Mouse (Mus musculus): ENCODE data around the gene Dlgap1. TPM values are rescaled to one million over a fixed set of nuclear protein-coding genes. Genes with fewer than 3 reads are reported as not detected.

Dlgap1 gene
- polyA plus RNA-seq, 1 experiment from 2014 or later: 0.03 TPM

DNA sequence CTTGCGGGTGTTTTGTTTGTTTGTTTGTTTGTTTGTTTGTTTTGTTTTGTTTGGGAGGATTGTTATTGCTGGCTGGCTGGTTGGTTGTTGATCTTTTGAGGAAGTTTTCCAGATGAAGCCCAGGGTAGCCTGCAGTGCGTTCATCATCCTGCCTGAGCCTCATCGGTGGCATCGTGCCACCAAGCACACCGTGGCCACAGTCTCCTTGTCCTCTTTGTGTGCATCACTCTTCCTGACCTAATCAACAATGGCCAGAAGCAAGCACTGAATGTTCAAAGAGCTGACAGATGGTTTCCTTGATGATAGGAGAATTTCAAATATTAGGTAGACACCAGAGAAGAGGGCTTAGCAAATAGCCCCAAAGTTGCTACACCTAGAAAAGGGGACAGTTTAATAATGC is 336.1 kb downstream of the Dlgap1 start:
- H3K9ac ChIP-seq: no peak overlapping the region
- H3K4me1 ChIP-seq (replicated peaks): no peaks in the 10 kb centered on the region
- H3K9me3 ChIP-seq (replicated peaks): no peaks in the 10 kb centered on the region
- no peak overlapping the region for H3K27ac ChIP-seq
- DNase-seq: no peak
- no peak overlapping the region for H3K4me2 ChIP-seq
- no peaks in the 10 kb centered on the region for H3K27me3 ChIP-seq
- 71% methylated on average over 5 of the region's 5 CpGs for WGBS (ENCODE audit: insufficient replicate concordance)
- H3K4me3 ChIP-seq (replicated peaks): no peak overlapping the region
- H3K36me3 ChIP-seq: no peaks in the 10 kb centered on the region
- ATAC-seq (ENCODE audit: low read depth): no peak

DNA sequence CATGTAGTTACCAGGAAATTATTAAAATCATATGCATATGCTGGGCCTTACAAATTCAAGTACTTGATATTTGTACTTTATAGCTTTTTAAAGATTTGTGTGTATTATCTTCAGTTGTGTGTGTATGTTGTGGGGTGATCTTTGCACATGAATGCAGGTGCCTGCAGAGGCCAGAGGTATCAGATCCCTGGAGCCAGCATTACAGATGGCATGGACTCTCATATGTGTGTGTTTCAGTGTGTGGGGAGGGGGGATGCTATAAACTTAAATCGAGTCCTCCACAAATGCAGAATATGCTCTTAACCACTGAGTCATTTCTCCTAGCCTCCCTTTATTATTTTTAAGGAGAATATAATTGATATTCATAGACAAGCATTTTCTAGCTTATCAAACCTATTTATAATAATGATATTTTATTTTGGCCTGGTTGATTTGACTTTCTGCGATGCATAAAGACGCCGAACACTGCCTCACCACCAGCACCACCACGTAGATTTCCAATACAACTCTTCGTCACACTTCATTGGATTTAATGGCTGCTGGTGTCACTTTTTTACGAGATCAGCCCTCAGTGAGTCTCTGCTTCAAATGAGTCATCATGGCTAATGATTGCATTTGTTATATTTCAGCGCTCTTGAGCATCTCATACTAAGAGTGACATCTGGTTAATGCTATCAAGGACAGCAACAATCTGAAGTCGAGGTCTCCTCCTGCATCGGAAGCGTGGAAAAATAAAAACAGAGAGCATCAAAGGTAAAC is 338.7 kb downstream of the Dlgap1 start:
- WGBS (ENCODE audit: insufficient replicate concordance): 71% methylated on average over 11 of the region's 11 CpGs
- Histone ChIP-seq H3K4me2 (no peak overlapping the region), H3K4me1 (replicated peaks) (no peaks in the 10 kb centered on the region), H3K4me3 (replicated peaks) (no peak overlapping the region), H3K27ac (no peak overlapping the region), H3K9me3 (replicated peaks) (no peaks in the 10 kb centered on the region), H3K27me3 (no peaks in the 10 kb centered on the region), H3K9ac (no peak overlapping the region), H3K36me3 (no peaks in the 10 kb centered on the region)
- no peak for ATAC-seq (ENCODE audit: low read depth)
- DNase-seq: no peak

DNA sequence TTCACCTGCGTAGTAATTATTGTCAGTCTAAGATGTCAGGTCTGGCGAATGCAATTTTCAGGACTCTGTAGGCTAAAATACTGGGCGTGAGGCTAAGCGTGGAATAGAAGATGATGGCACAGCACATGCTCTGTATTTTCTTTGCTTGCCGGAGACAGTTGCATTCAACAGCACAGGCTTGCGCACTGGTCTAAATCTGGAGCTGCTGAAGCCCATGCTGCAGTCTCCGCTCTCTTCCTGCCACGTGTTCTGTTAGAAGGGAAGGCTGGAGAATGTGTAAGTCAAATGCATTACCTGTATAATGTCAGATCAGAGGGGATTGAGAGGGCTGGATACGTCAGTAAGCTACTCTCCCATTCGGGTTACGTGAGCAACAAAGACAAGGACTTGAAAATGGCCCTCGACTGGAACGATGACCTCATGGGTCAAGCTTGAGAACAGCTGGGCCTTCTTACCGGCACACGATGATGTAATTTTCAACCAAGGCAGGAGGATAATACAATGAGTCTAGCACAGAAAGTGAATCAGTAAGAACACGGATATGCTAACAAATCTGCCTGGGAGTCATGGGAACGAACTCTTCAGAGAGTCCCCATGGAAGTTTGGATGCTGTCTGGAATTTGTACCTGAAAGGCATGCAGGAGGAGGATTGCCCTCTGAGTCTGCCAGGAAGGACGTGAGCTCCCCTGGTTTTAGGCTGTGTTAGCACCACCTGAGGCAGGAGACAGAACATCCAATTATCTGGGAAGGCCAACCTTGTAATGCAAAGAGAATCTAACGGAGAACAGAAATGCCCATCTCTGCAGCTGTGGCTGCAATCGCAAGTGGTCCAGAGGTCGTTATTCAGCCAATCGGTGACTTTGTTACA is 339.7 kb downstream of the Dlgap1 start:
- Histone ChIP-seq H3K4me3 (replicated peaks) (no peak overlapping the region), H3K9ac (no peak overlapping the region), H3K27me3 (no peaks in the 10 kb centered on the region), H3K36me3 (no peaks in the 10 kb centered on the region), H3K4me2 (no peak overlapping the region), H3K27ac (no peak overlapping the region), H3K9me3 (replicated peaks) (no peaks in the 10 kb centered on the region), H3K4me1 (replicated peaks) (no peaks in the 10 kb centered on the region)
- 69% methylated on average over 22 of the region's 22 CpGs for WGBS (ENCODE audit: insufficient replicate concordance)
- no peak for DNase-seq
- no peak for ATAC-seq (ENCODE audit: low read depth)

DNA sequence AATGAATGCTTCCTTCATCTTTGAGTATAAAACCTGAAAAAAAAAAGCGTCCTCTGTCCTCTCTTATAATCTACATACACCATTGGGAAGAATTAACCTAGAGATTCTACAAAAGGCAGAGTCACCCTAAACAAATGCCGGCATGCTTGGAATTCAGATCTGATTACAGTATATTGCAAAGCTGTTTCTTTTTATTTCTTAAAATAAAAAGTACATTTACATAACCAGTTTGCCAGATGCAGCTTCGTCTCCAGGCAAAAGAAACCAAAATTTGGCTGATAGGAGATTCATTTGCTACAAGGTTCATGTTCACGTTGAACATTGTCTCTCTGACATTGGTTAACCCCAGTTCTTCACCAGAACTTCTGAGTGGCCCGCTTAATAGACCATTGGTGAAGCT is 347.5 kb downstream of the Dlgap1 start:
- Histone ChIP-seq H3K27ac (no peak overlapping the region), H3K9me3 (replicated peaks) (0 out of 2 replicates have a peak, but pooled peaks cover 4% of the 10 kb centered on the region), H3K4me3 (replicated peaks) (no peak overlapping the region), H3K9ac (no peak overlapping the region), H3K27me3 (no peaks in the 10 kb centered on the region), H3K36me3 (no peaks in the 10 kb centered on the region), H3K4me1 (replicated peaks) (no peaks in the 10 kb centered on the region), H3K4me2 (no peak overlapping the region)
- DNase-seq: no peak
- 63% methylated on average over 5 of the region's 5 CpGs for WGBS (ENCODE audit: insufficient replicate concordance)
- ATAC-seq (ENCODE audit: low read depth): no peak

DNA sequence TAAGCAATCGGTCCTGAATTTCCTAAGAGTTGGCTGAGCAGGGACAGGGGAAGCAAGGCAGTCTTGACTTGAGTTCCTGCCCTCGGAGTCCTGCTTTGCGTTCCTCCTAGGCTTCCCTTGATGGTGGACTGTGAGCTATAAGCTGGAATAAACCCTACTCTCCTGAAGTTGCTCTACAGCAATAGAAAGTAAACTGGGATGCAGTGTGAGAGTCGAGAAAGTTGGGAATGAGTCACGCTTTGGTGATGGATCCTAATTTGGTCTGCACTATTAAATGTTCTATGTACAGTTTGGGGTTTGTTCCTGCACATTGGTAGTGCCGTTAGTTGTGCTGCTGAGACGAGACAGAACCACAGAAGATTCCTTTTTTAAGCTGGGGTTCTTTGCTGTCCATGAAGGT is 348.9 kb downstream of the Dlgap1 start:
- DNase-seq: no peak
- 67% methylated on average over 7 of the region's 7 CpGs for WGBS (ENCODE audit: insufficient replicate concordance)
- Histone ChIP-seq H3K9me3 (replicated peaks) (peaks cover 12% of the 10 kb centered on the region; the same call in 1 of the 2 replicates), H3K4me1 (replicated peaks) (no peaks in the 10 kb centered on the region), H3K27ac (no peak overlapping the region), H3K9ac (no peak overlapping the region), H3K36me3 (no peaks in the 10 kb centered on the region), H3K4me3 (replicated peaks) (no peak overlapping the region), H3K27me3 (no peaks in the 10 kb centered on the region), H3K4me2 (no peak overlapping the region)
- no peak for ATAC-seq (ENCODE audit: low read depth)

DNA sequence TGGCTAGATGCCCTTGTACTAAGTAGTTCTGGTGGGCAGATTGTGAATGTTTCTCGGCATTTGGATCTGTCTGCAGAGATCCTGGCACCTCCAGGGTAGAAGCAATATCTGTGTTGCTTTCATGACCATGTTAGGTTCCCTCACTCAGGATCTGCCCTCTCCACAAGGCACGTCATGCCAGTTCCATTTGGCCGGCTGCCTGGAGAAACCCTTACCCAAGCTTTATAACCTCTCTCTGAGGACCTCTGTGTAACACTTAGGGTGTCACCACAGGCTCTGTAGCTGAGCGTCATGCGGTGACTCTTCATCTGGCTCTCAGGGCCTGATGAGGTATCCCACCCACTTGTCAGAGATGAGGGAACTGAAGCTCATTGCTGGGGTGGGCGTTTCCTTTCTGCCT is 353.1 kb downstream of the Dlgap1 start:
- Histone ChIP-seq H3K4me1 (replicated peaks) (no peaks in the 10 kb centered on the region), H3K27me3 (no peaks in the 10 kb centered on the region), H3K27ac (no peak overlapping the region), H3K36me3 (no peaks in the 10 kb centered on the region), H3K9ac (no peak overlapping the region), H3K4me3 (replicated peaks) (no peak overlapping the region), H3K9me3 (replicated peaks) (peaks cover 12% of the 10 kb centered on the region; the same call in 1 of the 2 replicates), H3K4me2 (no peak overlapping the region)
- DNase-seq (no peak), ATAC-seq (ENCODE audit: low read depth) (no peak)
- 65% methylated on average over 6 of the region's 6 CpGs for WGBS (ENCODE audit: insufficient replicate concordance)

DNA sequence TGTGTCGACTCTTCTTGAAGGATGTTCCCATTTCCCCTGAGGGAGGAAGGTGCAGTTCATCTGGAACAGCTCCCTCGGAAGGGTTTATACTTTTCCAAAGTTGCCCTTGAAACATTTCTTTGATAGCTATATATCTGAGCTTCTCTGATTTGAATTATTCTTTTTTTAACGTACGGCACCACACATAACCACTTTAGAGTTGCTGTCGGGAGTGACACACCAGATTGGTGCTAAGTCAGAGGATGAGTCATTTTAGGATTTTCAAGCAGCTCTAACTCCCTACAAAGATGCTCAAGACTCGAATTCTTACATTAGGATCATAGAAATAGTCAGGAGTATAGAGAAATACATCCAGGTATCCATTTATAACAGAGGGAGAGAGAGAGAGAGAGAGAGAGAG is 364.6 kb downstream of the Dlgap1 start:
- H3K4me1 ChIP-seq (replicated peaks): no peaks in the 10 kb centered on the region
- H3K36me3 ChIP-seq: no peaks in the 10 kb centered on the region
- no peak overlapping the region for H3K4me3 ChIP-seq (replicated peaks)
- no peak overlapping the region for H3K4me2 ChIP-seq
- H3K27ac ChIP-seq: no peak overlapping the region
- DNase-seq (no peak), ATAC-seq (ENCODE audit: low read depth) (no peak)
- WGBS (ENCODE audit: insufficient replicate concordance): 65% methylated on average over 6 of the region's 6 CpGs
- no peaks in the 10 kb centered on the region for H3K27me3 ChIP-seq
- H3K9me3 ChIP-seq (replicated peaks): 0 out of 2 replicates have a peak, but pooled peaks cover 3% of the 10 kb centered on the region
- no peak overlapping the region for H3K9ac ChIP-seq

DNA sequence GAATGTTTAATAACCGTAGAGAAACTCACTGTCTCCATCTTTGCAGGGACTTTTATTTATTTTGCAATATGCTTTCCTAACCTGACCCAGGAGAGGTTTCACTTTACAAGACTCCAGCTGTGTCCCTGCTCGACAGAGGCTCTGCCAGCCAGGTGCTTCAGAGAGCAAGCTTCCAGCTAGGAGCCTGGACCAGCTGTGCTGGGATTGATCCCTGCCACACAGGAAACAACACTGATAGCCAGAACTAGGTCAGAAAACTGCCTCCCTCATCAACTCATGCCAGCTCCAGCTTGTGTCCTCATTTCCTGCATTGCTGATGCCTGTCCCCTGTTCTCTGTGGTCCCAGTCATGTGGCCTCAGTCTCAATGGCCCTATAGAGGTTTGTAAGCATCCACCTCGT is 365.3 kb downstream of the Dlgap1 start:
- H3K9ac ChIP-seq: no peak overlapping the region
- H3K4me2 ChIP-seq: no peak overlapping the region
- H3K27me3 ChIP-seq: no peaks in the 10 kb centered on the region
- no peak for ATAC-seq (ENCODE audit: low read depth)
- H3K9me3 ChIP-seq (replicated peaks): 0 out of 2 replicates have a peak, but pooled peaks cover 3% of the 10 kb centered on the region
- WGBS (ENCODE audit: insufficient replicate concordance): 36% methylated on average over 3 of the region's 3 CpGs
- no peak overlapping the region for H3K27ac ChIP-seq
- DNase-seq: no peak
- no peaks in the 10 kb centered on the region for H3K36me3 ChIP-seq
- H3K4me1 ChIP-seq (replicated peaks): no peaks in the 10 kb centered on the region
- H3K4me3 ChIP-seq (replicated peaks): no peak overlapping the region

DNA sequence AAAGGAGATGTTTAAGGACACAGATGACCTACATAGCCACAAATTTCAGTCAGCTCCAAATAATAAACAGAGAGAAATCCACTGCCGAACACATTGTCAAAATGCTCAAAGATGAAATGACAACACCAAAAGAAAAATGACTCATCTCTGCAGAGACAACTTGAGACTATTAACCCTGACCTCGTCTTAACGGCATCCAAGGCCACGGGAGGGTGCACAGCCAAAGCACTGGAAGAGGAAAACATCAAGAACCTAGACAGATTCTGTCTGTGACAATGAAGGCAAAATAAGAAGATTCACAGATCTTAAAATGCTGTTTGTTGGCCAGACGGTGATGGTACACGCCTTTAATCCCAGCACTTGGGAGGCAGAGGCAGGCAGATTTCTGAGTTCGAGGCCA is 370.9 kb downstream of the Dlgap1 start:
- Histone ChIP-seq H3K4me1 (replicated peaks) (no peaks in the 10 kb centered on the region), H3K9ac (no peak overlapping the region), H3K4me3 (replicated peaks) (no peak overlapping the region), H3K4me2 (no peak overlapping the region), H3K27ac (no peak overlapping the region), H3K27me3 (no peaks in the 10 kb centered on the region), H3K36me3 (no peaks in the 10 kb centered on the region), H3K9me3 (replicated peaks) (0 out of 2 replicates have a peak, but pooled peaks cover 3% of the 10 kb centered on the region)
- DNase-seq (no peak), ATAC-seq (ENCODE audit: low read depth) (no peak)
- WGBS (ENCODE audit: insufficient replicate concordance): 66% methylated on average over 7 of the region's 7 CpGs

DNA sequence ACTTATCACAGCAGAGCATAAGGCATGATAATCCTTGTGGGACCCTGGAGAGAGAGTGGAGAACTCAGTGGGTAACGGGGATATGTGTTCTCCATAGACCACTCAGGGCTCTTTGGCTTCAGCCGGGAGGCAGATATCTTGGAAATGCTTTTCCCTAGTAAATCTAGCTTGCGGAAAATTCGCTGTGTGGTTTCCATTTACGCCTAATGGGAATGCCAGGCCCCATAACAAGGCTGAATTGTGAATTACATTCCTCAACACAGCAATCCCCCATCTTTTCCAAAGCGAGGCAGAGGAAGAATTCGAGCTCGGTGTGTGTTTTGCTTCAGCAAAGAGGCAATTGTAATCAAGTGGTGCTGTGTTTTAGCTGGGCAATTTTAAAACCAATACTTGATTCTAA is 372.4 kb downstream of the Dlgap1 start:
- WGBS (ENCODE audit: insufficient replicate concordance): 57% methylated on average over 8 of the region's 8 CpGs
- no peak for ATAC-seq (ENCODE audit: low read depth)
- Histone ChIP-seq H3K27ac (no peak overlapping the region), H3K9me3 (replicated peaks) (0 out of 2 replicates have a peak, but pooled peaks cover 3% of the 10 kb centered on the region), H3K36me3 (no peaks in the 10 kb centered on the region), H3K9ac (no peak overlapping the region), H3K4me2 (no peak overlapping the region), H3K27me3 (no peaks in the 10 kb centered on the region), H3K4me1 (replicated peaks) (no peaks in the 10 kb centered on the region), H3K4me3 (replicated peaks) (no peak overlapping the region)
- DNase-seq: no peak

DNA sequence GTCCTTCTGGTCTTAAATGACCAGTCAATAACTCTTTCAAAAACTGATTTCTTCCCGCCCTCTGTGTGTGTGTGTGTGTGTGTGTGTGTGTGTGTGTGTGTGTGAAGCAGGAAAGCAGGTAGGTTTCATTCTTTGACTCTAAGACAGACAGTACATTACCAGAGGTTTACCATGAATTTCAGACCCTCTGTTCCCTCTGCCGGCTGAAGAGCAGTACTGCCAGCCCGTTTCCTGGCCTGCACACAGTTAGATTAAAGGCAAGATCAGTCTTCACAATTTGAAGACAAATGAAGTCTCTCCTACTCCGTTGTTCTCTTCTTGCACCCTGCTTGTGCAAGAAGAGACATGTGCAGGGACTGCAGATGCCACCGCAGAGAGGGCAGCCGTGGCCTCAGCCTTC is 373.0 kb downstream of the Dlgap1 start:
- no peak for ATAC-seq (ENCODE audit: low read depth)
- Histone ChIP-seq H3K4me2 (no peak overlapping the region), H3K9ac (no peak overlapping the region), H3K27me3 (no peaks in the 10 kb centered on the region), H3K9me3 (replicated peaks) (0 out of 2 replicates have a peak, but pooled peaks cover 3% of the 10 kb centered on the region), H3K27ac (no peak overlapping the region), H3K36me3 (no peaks in the 10 kb centered on the region), H3K4me3 (replicated peaks) (no peak overlapping the region), H3K4me1 (replicated peaks) (no peaks in the 10 kb centered on the region)
- DNase-seq: no peak
- WGBS (ENCODE audit: insufficient replicate concordance): 48% methylated on average over 6 of the region's 6 CpGs
